In the genomic region with DNA sequence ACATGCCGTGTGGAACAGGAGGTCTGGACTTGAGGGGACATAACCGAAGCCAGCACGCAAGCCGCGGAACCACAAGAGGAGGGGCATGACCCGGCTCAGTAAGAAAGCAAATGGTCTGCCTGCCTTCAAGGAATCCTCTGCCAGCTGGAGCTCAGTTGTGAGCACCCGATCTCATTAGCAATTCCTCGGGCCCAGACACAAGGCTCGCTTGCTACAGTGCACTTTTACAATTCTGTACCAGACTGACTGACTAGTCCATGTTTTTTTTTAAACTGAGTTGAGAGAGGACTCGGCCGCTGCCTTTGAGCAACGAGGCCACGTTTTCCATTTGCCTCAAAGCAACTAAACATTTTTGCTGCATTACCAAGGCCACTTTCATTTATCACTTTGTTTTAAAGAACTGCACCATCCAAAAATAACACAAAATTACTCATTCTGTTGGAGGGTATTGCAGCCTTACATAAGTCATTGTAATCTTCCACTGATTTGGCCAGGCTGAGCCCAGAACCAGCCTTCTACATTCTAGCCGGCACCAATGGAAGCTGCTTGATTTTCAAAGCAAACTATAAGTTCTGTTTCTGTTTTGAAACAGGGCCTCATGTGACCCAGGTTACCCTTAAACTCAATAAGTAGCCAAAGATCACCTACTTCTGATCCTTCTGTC, we compare ENCODE assay signal across 8 mouse cellular contexts.
A peak's percentile ranks its signal among the peaks of the same experiment; 100 is the strongest.
DNase-seq lines count a peak whose midpoint lies in the region; ATAC-seq and TF ChIP-seq lines count a peak whose summit lies in the region.

No protein-coding gene starts in this region.

- no peaks in the 10 kb centered on the region for H3K9me3 ChIP-seq in kidney, embryonic 15.5 days (replicated peaks)
- no peaks in the 10 kb centered on the region for H3K9me3 ChIP-seq in midbrain, embryonic 13.5 days

- no peaks in the 10 kb centered on the region for H3K36me3 ChIP-seq in kidney, adult 2 months (ENCODE audit: control insufficient read depth, insufficient read depth, low read length)
- H3K36me3 ChIP-seq in kidney, embryonic 15.5 days, result no peaks in the 10 kb centered on the region
- no peaks in the 10 kb centered on the region for H3K36me3 ChIP-seq in midbrain, embryonic 13.5 days

- peak; percentile 9 for DNase-seq in kidney, adult 2 months
- DNase-seq in brain, embryonic 14.5 days (ENCODE audit: low read depth), result peak; percentile 88
- DNase-seq in gastrocnemius, postnatal 25 days, result peak; percentile 26
- peak; percentile 39 to 41 for DNase-seq in layer of hippocampus, adult 8-10 months (ENCODE audit: low spot score in 2 of 2)
- DNase-seq in natural killer cell, adult 2 months (ENCODE audit: low spot score in 2 of 2), result no peak
- DNase-seq in urinary bladder, postnatal 14 days (ENCODE audit: low spot score), result no peak

- H3K4me3 ChIP-seq in kidney, adult 2 months (ENCODE audit: insufficient read depth, low read depth, low read length), result no peak overlapping the region
- H3K4me3 ChIP-seq in kidney, embryonic 15.5 days (replicated peaks), result no peak overlapping the region
- no peak overlapping the region for H3K4me3 ChIP-seq in midbrain, embryonic 13.5 days (replicated peaks)

- H3K9ac ChIP-seq in kidney, embryonic 15.5 days, result no peak overlapping the region
- no peak overlapping the region for H3K9ac ChIP-seq in midbrain, embryonic 13.5 days (replicated peaks)

- no peak for ATAC-seq in kidney, embryonic 15.5 days (replicated peaks; ENCODE audit: low FRiP score)
- ATAC-seq in midbrain, embryonic 13.5 days, result peak; percentile 57

- H3K27me3 ChIP-seq in kidney, adult 2 months (replicated peaks; ENCODE audit: control insufficient read depth, insufficient read depth, low read length), result no peaks in the 10 kb centered on the region
- no peaks in the 10 kb centered on the region for H3K27me3 ChIP-seq in kidney, embryonic 15.5 days
- H3K27me3 ChIP-seq in midbrain, embryonic 13.5 days, result no peaks in the 10 kb centered on the region

- 55% methylated on average over 14 of the region's 14 CpGs for WGBS in kidney, adult 2 months
- 57% methylated on average over 14 of the region's 14 CpGs for WGBS in kidney, embryonic 15.5 days
- WGBS in midbrain, embryonic 13.5 days, result 48% methylated on average over 14 of the region's 14 CpGs

- TF ChIP-seq CTCF in kidney, adult 2 months (conservative IDR thresholded peaks at IDR 0.05; ENCODE audit: insufficient read depth, insufficient read length, low read depth, low read length), result no peak
- no peak for TF ChIP-seq CTCF in brain, embryonic 14.5 days (IDR thresholded peaks at IDR 0.05; ENCODE audit: borderline replicate concordance, extremely low read depth, insufficient read depth, insufficient read length)

- H3K4me1 ChIP-seq in kidney, adult 2 months (ENCODE audit: control insufficient read depth, insufficient read depth, low read length), result no peaks in the 10 kb centered on the region; the same call in 1 of the 2 replicates
- H3K4me1 ChIP-seq in kidney, embryonic 15.5 days, result peaks cover 7% of the 10 kb centered on the region; the same call in 1 of the 2 replicates
- peaks cover 14% of the 10 kb centered on the region for H3K4me1 ChIP-seq in midbrain, embryonic 13.5 days (replicated peaks)

- no peak overlapping the region for H3K4me2 ChIP-seq in kidney, embryonic 15.5 days
- peak overlapping the region; percentile 15; the same call in 1 of the 2 replicates for H3K4me2 ChIP-seq in midbrain, embryonic 13.5 days (replicated peaks)

- TF ChIP-seq POLR2A in kidney, adult 2 months (IDR thresholded peaks at IDR 0.05; ENCODE audit: low read depth, low read length), result no peak
- TF ChIP-seq POLR2A in brain, embryonic 14.5 days (IDR thresholded peaks at IDR 0.05; ENCODE audit: borderline replicate concordance, extremely low read depth, insufficient read depth, insufficient read length, poor library complexity, severe bottlenecking), result no peak

- H3K27ac ChIP-seq in kidney, adult 2 months (ENCODE audit: insufficient read depth, low read depth, low read length), result no peak overlapping the region
- no peak overlapping the region for H3K27ac ChIP-seq in kidney, embryonic 15.5 days
- H3K27ac ChIP-seq in midbrain, embryonic 13.5 days, result no peak overlapping the region

Comparison
In these comparisons a context has a peak if more than half of its experiments do, and no peak if none do; other contexts are left out.
1. DNase-seq: peak in kidney, adult 2 months (single experiment), brain, embryonic 14.5 days (single experiment), gastrocnemius, postnatal 25 days (single experiment) and layer of hippocampus, adult 8-10 months (2 of 2); none in natural killer cell, adult 2 months (0 of 2) and urinary bladder, postnatal 14 days (single experiment).